Mouse (Mus musculus) cerebellum, adult 2 months (tissue): Measurements from ENCODE around the gene 4933406M09Rik.

Experiments used
- CTCF ChIP-seq: fragments of 200-500 bp; IDR thresholded peaks from 2 replicates; pipeline ENCODE4 v1.5.1; 2011; ENCODE audit warnings: low read depth, mild to moderate bottlenecking, control low read depth, low read length, moderate library complexity, borderline replicate concordance; ENCODE audit not compliant: insufficient read depth
- POLR2A ChIP-seq: fragments of 200-500 bp; IDR thresholded peaks from 2 replicates; pipeline ENCODE4 v1.6.1; 2011; ENCODE audit warnings: low read length, control low read depth, borderline replicate concordance; ENCODE audit not compliant: insufficient read depth

DNA sequence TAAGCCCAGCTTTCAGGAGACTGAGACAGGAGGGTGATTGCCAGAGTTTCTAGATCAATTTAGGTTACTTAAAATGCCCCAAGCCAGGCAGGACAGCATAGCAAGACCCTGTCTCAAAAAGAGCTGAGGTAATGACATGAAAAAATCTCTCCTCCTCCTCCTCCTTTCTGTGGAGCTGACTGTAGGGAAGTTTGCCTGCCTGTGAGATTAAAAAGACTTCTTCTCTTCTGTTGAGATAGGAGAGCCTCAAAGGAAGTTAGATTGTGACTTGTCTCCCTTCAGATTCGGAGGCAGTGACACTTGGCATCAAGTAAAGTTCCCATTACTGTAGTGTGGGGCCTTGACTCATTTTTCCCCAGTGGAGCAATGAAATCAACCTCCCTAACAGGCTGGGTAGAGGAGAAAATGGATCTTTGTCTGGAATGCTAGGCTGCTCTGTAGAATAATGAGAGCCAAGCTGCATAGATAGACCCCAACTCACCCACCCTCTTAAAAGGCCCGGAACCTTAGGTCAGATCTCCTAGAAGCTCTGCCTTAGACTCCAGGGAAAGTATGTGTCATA, 32.8 kb downstream of the 4933406M09Rik start:
- TF ChIP-seq POLR2A (no peak), CTCF (no peak)
